Mouse (Mus musculus) activated CD4-positive, CD25-positive, alpha-beta regulatory T cell (primary cell): ENCODE results near the gene Txnrd3. TPM values are rescaled to one million over a fixed set of nuclear protein-coding genes. Genes with fewer than 3 reads are reported as not detected.

Experiments used
- polyA plus RNA-seq, 2 experiments: library from polyadenylated mRNA; unstranded; fragments of 100-300 nt; shearing (Covaris generic); gene quantifications; one replicate each; pipeline ENCODE4 v1.2.1; 2017

Gene Txnrd3
- polyA plus RNA-seq: 1 to 10 TPM; 3.0 to 3.4 TPM

GRCm38 (mm10) chr6:89643798-89644270 lies at the start of gene Txnrd3:
Txnrd3 (plus strand) TSS chr6:89643988.

GRCm38 (mm10) chr6:89595018-89595776 lies 48.6 kb upstream of the Txnrd3 start, which contains the start of gene Chchd6:
Chchd6 (minus strand) TSS chr6:89595652.

GRCm38 (mm10) chr6:89707240-89707639 lies 63.5 kb downstream of the Txnrd3 start, which contains the start of gene Vmn1r40:
Vmn1r40 (plus strand) TSS chr6:89707540.

Other genes with a start within 250 kb of the Txnrd3 start
- 1 to 10 TPM; 3.0 to 4.8 TPM for gene Chchd6, start 48.3 kb upstream of the Txnrd3 start, polyA plus RNA-seq
- under 1 TPM in 1 of 2 experiments, not detected in 1; 0.11 TPM for gene Vmn1r40, start 63.6 kb downstream of the Txnrd3 start, polyA plus RNA-seq
- under 1 TPM in 1 of 2 experiments, not detected in 1; 0.17 TPM for gene Vmn1r41, start 96.8 kb downstream of the Txnrd3 start, polyA plus RNA-seq
- gene Vmn1r42, start 232.4 kb downstream of the Txnrd3 start, polyA plus RNA-seq: not detected
- gene Vmn1r43, start 232.4 kb downstream of the Txnrd3 start, polyA plus RNA-seq: under 1 TPM in 1 of 2 experiments, not detected in 1; 0.22 TPM
- gene Vmn1r44, start 239.7 kb downstream of the Txnrd3 start, polyA plus RNA-seq: under 1 TPM in 1 of 2 experiments, not detected in 1; 0.43 TPM